Mouse (Mus musculus): Measurements from ENCODE around the gene Cntnap2.

- TF ChIP-seq CTCF (IDR thresholded peaks at IDR 0.05; ENCODE audit: low read depth) (no peak), EP300 (IDR thresholded peaks at IDR 0.05; ENCODE audit: low read depth) (no peak)
Observed at GRCm38 (mm10) chr6:46143189-46143841, 1084.2 kb downstream of the Cntnap2 start.

Measured in liver, postnatal 0 days (tissue).